Mouse (Mus musculus) small intestine, adult 2 months (tissue): Measurements from ENCODE around the gene Hist1h4j.

Source experiments
- CTCF ChIP-seq: fragments of 200-500 bp; IDR thresholded peaks from 2 replicates; pipeline ENCODE4 v1.5.1; 2012; ENCODE audit warnings: low read depth, mild to moderate bottlenecking, control low read depth, inconsistent platforms, low read length, moderate library complexity, mixed read lengths; ENCODE audit not compliant: insufficient replicate concordance, insufficient read length; ENCODE audit errors: extremely low read depth
- POLR2A ChIP-seq: fragments of 200-500 bp; IDR thresholded peaks from 2 replicates; pipeline ENCODE4 v1.6.1; 2012; ENCODE audit warnings: low read depth, mild to moderate bottlenecking, control low read depth, inconsistent platforms, low read length, moderate library complexity

DNA sequence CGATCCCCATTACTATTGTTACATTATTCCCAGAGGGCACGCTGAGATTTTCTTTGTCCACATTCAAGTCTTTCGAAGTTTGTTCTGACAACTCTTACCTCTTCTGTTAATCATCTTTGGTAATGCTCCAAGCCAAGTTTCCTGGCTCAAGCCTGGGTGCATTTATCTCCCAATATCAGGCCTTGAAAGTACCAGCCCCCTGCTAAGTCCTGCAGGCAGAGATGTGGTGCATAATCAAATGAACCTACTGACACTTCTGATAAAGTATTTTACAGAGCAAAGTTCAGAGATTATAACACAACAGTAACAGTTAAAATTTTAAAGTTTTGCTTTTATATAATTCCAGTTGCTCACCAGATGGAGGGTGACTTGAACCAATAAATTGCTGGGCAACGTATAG is 23.2 kb upstream of the Hist1h4j start:
- TF ChIP-seq CTCF: no peak
- TF ChIP-seq POLR2A: no peak
